Mouse (Mus musculus) layer of hippocampus, adult 9-11 months (tissue): ENCODE results near the gene Tial1.

ENCODE experiments used
- DNase-seq: peaks from one replicate; pipeline ENCODE4 v3.0.0; 2022

Tial1 gene

GRCm38 (mm10) chr7:128461285-128462215 is at the start of gene Tial1:
Gene Tial1, minus strand, starts transcription at chr7:128461717.
- DNase-seq = peak; percentile 99

DNA sequence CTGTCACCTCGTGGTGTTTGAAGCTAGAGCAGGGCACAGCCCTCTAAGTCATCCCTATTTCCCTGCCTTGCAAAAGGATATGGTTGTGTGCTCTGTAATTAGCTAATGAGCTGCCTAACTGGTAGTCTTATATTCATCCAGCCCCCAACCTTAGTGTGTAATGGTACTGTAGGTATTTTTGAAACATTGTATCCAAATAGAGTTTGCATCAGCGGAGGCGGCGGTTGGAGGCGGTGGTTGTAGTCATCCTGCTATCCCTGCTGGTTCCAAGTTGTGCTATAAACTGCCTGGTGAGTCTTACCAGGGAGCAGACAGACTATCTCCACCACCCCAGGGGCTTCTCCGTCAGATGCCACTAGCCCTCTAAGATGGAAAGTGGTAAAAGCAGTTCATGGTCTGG is 42.6 kb upstream of the Tial1 start:
- peak; percentile 57 for DNase-seq

- DNase-seq = no peak
These were observed 38.3 kb upstream of the Tial1 start for GRCm38 (mm10) chr7:128499801-128500200.

- no peak for DNase-seq
These were observed 33.0 kb upstream of the Tial1 start for GRCm38 (mm10) chr7:128494546-128494945.

DNA sequence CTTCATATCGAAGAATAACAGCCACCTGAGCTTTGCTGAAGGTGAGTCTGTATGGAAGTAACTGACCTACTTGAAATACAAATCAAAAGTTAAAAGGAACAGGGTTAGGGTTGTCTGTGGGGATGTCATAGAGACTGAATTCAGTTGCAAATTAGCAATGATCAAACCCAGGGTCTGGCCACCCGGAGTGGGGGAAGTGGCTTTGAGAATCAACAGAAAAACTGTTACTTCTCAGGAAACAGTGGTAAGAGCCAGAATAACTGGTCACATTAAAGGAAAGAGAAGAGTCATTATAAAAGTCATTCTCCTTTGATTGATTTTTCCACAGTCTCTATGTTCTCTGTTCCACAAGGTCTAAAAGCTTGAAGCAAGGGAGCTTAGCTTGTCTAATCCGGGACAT is 27.5 kb upstream of the Tial1 start:
- no peak for DNase-seq

DNA sequence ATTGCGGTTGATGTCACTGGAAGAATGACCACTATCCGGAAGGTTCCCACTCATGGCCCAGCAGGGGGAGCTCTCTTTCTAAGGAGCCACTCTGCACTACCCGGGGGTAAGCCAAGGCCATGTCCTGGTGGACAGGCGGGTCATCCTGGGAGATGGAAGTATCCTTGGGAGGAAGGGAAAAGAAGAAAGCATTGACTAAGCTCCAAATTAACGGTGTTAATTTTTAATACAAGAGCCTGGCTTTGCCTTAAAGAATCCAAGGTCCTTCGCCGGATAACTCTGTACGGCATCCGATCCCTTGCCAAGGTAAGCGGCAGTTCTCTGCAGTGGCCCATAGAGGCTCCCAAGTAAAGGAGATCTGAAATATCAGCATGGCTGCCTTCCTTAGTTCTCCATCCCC is 12.8 kb upstream of the Tial1 start:
- DNase-seq = peak; percentile 66

DNA sequence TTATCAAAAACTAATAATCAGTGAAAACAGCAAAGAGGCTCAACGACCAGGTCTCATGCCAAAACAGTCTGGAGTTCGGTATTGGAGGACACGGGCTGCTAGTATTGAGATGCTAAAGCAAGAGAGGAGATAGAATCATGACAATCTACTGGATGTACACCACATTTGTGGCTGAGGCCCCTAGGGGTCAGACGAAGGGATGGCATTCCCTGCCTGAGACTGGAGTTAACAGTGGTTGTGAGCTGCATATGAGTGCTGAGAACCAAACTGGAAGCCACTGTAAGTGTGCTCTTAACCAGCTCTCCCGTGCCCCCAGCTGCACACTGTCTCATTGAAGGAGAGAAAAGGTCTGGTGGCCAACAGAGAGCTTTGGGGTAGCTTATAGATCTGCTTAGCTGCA is 889 bp upstream of the Tial1 start:
- DNase-seq = peak; percentile 8

GRCm38 (mm10) chr7:128460865-128461228 is 670 bp downstream of the Tial1 start:
- DNase-seq = no peak

DNA sequence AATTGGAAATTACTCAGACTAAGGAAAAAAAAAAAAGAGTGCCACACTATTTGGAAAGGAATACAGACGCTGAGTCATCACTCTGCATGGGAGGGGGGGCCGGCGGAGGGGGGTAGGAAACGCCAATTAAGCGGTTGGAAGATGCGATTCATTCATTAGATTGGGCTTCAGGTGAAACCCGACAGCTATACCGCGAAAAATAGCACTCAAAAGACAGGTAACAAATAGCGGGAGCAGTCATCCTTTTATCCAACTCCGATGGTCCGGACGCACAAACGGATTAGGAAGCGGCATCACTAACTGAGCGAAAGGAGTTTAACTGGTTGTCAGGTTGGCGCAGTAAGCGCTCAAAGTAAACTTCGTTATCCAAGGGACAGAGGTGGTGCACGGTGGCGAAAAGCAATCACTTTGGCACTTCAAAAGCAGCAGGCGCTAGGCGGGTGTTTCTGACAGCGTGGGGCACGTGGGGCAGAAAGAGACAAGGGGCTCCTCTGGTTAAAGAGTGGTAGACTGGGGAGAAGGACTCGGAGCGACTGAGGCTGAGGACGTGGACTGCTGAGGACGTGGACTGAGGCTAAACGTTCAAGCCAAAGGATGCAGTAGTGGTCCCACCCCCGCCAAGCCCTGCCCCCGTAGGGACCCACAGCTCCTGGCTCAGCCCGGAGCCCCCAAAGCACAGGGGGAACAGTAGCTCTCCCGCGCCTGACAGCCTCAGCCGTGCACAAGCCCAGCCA is 1.2 kb downstream of the Tial1 start:
- peak; percentile 19 for DNase-seq

GRCm38 (mm10) chr7:128459791-128460130 is 1.8 kb downstream of the Tial1 start:
- DNase-seq = no peak

GRCm38 (mm10) chr7:128458011-128458410 is 3.5 kb downstream of the Tial1 start:
- no peak for DNase-seq

- no peak for DNase-seq
These were observed 8.8 kb downstream of the Tial1 start for GRCm38 (mm10) chr7:128452731-128453130.

DNA sequence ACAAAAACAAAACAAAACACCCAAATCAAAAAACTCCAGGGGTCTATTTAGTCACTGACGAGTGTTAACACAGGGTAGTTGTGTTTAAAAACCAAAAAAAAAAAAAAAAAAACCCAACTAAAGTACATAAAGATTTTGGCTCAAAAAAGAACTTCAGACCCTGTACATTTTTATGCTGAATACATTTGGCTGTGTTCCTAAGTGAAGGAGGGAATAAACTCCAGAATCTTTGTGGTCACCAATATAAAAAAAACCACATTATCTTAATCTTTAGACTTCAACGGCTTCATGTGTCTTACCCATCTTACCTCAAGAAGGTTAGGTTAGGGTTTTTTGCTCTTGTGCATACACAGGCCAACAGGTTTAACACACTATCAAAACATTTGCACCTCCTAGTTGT is 20.9 kb downstream of the Tial1 start:
- no peak for DNase-seq

DNA sequence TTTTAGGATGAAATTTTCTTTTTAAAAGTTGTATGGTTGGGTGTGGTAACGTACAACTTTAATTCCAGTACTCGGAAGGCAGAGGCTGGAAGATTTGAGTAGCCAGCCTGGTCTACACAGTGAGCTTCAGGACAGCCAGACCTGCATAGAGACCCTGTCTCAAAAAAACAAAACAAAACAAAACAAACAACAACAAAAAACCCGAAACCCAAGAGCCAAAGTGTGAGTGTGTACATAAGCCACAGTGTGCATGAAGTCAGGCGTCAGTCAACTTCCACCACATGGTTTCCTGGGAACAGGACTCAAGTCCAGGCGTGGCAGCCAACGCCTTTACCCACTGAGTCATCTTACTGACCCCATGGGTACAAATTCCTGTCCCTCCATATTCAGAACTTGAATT is 22.3 kb downstream of the Tial1 start:
- no peak for DNase-seq

DNA sequence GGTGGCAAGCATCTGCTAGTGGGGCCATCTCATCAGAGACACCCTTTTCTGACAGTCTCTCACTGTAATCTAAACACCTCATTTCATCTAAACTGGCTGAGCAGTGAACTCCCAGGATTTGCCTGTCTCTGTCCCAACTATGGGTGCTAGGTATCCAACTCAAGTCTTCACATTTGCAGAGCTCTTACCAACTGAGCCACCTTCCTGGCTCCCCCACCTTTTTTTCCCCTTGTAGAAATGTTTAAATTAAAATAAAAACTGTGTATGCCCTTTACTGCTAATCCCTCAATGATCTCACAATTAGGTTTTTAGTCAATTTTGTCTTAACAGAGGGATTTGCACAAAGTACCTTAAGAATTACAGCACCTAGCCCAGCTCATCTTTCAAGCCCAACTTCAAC is 23.4 kb downstream of the Tial1 start:
- DNase-seq = no peak

DNA sequence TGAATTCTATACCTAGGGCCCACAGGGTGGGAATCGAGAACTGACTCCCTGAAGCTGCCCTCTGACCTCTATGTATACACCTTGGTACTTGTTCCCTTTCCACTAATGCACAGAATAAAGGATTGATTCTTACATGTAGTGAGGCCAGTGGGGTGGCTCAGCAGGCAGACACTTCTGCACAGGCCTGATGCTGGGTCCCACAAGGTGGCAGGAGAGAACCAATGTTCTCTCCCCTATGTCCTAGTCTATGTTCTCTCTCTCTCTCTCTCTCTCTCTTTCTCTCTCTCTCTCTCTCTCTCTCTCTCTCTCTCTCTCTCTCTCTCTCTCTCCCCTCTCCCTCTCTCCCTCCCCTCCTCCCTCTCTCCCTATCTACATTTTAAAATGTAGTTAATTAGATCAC is 28.3 kb downstream of the Tial1 start:
- DNase-seq = no peak

DNA sequence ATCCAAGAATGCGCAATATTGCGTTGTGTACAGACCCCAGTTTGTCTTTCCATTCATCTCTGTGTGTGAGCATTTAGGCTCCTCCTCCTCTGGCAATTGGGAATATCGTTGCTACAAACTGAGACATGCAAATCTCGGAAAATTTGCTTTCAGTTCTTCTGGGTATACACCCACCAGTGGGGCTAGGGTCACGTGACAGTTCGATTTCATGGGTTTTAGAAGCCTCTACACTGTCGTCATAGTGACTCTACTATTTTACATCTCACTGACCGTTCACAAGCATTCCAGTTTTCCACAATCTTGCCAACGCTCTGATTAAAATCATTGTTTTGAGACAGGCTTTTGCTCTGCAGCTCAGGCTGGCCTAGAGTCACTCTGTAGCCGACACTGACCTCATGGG is 28.9 kb downstream of the Tial1 start:
- no peak for DNase-seq

DNA sequence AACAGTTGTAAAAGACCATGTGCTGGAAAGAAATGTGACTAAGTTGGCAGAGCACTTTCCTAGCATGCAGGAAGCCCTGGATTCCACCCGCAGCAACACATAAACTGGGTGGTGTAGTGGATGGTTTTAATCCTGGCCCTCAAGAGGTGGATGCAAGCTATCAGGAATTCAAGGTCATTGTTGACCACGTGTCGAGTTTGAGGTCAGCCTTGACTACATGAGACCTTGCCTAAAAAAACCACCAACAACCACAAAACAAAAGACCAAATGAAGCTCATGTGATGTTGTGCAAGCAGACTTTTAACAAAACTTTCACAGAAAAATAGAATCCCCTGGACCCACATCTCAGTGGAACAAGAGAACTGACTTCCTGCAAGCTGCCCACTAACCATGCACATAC is 39.0 kb downstream of the Tial1 start:
- no peak for DNase-seq

DNA sequence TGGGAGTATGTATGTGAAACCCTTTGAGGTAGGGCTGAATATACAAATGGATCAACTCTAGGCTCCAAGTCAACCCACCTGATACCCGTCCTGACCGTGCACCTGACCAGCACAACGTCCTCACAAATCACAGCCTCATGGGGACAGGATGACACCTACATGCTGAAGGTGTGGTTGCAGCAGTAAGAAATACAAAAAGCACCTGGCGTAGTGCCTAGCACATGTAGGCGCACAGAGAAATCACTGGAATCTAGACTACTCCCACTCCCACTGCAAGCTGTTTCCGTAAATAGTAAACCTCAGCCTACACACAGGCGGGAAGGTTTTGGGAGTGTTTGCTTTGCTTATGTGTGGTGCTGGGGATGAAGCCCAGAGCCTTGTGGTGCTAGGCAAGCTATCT is 39.8 kb downstream of the Tial1 start:
- DNase-seq = no peak

GRCm38 (mm10) chr7:128419690-128420089 is 41.8 kb downstream of the Tial1 start:
- DNase-seq = no peak

DNA sequence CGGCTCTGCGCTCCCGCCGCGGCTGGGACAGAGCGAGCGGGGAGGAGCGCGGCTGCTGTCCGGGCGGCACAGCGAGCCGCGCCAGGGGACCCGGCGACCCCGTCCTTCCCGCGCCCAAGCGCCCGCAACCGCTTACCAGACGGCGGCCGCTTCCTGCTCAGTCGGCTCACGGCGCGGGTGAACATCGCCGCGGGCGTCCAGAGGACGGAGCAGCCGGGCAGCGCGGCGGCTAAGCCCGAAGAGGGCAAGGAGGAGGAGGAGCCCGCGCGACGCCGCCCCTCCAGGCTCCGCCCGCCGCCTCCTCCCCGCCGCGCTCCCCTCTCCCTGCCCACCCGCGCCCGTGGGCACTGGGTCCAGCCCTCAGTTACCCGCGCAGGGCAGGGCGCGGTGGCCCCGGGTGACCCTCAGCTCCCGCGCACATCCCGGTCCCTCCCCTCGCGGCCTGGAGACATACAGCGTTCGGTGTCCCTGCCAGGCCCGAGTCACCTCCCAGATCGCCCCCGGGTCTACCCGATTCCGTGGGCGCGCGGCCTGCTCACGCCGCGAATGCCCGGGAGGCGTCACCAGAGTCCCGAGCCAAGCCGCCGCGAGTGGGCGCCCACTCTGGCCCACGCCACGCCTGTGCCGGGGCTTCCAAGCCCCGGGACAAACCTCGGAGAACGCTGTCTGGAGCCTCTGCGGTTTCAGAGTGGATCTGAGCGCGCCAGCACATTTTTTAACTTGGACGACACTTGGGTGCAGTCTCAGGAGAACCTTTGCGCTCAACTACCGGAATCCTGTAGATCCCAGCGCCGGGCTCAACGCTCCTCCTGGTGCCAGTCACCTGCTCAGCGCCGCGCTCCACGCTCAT is 43.4 kb downstream of the Tial1 start, which contains the start of gene Rgs10:
TSS of gene Rgs10 (minus strand) at position 829 of the 850 bp plus-strand sequence.
- peak; percentile 63 for DNase-seq

GRCm38 (mm10) chr7:128417226-128417929 is 44.1 kb downstream of the Tial1 start:
- no peak for DNase-seq

DNA sequence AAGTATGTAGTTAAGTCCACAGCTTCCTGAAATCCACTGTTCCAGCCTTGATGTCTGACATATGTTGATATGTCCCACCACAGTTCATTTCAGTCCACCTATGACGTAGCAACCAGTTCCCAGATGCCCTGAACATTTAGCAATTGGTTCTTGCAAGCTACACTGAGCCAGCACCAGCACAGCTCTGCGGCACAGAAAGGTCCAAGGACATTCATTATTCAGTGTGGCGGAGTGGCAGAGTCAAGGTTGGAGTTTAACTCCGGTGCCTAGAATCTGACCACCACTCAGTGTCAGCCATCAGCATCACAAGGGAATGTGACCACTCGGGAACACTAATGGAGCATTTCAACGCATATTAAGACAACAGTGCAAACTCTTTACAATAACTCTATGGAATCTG is 44.9 kb downstream of the Tial1 start:
- no peak for DNase-seq
